Mouse (Mus musculus) bone marrow macrophage, adult 2 months (primary cell): ENCODE data around the gene Chek2.

ENCODE experiments used
- CTCF ChIP-seq: IDR thresholded peaks from 2 replicates; pipeline ENCODE4 v1.5.1; 2012; ENCODE audit warnings: low read depth, mild to moderate bottlenecking, low read length, moderate library complexity
- POLR2A ChIP-seq: IDR thresholded peaks from 2 replicates; pipeline ENCODE4 v1.6.1; 2012; ENCODE audit warnings: mild to moderate bottlenecking, low read depth, low read length, borderline replicate concordance

DNA sequence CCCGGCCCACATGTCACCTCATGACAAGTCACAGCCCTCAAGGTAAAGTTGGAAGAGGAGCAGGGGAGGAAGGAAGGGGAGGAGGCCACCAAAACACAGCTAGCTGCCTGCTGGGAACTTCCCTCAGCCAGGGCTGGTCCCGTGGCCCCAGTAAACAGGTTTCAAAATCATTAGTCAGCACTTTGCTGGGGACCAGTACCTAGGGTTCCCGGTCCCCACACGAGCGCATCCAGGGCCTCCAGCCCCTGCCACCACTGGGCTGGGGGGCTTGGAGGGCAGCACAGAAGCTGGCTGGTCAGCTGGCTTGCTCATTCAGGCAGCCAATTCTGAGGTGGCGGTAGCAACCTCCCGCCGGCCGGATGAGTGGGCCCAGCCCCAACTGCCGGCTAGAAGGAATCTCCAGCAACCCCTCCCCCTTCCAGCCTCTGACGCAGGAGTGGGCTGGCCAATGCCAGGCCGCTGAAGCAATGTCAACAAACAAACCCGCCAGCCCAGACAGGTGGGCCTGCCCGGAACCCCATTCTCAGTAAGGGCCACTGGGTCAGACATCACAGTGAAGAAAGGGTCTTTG, 31.6 kb upstream of the Chek2 start:
- TF ChIP-seq CTCF (no peak), POLR2A (0 out of 2 replicates have a peak, but pooled peaks have one; percentile 20)
